Mouse (Mus musculus): ENCODE data around the gene Lmnb2.

The Lmnb2 gene

DNA sequence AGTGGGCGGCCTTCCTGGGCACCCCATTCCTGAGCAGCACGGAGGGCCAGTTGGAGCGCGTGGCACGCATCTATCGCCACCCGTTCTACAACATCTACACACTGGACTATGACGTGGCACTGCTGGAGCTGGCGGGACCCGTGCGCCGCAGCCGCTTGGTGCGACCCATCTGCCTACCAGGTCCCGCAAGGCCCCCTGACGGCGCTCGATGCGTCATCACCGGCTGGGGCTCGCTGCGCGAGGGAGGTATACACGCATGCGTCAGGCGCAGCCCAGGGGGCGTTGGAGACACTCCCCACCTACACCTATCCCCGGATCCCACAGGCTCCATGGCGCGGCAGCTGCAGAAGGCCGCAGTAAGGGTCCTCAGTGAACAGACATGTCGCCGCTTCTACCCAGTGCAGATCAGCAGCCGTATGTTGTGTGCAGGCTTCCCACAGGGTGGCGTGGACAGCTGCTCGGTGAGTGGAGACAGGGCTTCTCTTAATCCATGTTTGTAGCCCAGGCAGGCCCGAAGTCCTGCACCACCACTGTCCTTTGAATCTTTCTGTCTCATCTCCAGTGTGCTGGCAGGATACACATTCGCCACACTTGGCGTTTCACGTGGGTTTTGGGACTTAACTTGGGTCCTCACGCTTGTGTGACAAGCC lies 20.1 kb downstream of the Lmnb2 start:
- DNase-seq: no peak

DNA sequence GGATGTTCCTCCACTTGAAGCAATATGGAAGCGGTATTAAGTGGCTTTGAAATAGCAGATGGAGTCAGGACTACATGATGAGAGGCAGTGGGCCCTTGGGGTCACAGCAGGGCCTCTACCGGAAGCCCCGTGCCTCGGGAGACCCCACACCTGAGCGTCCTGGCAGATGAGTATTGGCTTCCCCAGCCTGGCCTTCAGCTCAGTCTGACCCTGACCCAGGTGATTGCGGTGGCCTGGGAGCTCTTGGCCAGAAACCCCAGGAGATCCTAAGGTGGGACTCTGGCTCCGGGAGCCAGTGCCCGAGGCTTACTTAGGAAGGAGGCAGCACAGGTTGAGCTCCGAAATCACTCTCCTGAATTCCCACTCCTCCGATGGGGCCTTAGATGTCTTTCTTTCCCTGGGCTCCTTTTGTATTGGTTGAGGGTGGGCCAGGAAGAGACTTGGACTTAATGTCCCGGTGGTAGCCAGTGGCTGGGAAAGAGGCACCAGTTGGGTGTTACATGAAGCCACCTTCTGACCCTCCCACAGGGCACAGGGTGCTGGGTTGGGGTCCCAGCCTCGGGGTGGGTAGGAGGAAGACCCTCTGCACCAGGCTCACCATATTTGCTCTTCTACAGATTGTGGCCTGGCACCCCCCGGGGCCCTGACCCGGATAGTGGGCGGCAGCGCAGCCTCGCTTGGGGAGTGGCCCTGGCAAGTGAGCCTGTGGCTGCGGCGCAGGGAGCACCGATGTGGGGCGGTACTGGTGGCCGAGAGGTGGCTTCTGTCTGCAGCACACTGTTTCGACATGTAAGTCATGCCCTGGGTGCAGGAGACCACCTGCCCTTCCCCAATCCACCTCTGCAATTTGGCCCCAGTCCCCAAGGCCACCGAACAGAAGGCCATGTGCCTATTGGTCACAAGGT lies 21.2 kb downstream of the Lmnb2 start:
- DNase-seq: no peak

DNA sequence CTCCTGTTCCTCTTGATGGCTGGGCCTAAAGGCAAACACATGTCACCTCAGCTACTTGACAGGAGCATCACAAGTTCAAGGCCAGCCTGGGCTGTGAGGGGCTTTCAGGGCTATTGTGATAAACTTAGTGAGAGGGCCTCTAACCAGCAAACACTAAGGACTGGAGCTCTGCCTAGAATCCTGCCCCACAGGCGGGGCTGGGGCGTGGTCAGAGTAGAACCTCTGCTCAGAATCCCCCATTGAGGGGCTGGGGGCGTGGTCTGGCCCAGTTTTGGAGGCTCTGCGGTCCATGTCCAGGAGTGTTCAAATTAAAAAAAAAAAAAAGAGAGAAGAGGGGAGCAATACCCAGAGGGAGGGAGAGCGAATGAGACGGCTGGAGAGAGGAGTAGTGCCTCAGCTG lies 22.3 kb downstream of the Lmnb2 start:
- no peak for DNase-seq

DNA sequence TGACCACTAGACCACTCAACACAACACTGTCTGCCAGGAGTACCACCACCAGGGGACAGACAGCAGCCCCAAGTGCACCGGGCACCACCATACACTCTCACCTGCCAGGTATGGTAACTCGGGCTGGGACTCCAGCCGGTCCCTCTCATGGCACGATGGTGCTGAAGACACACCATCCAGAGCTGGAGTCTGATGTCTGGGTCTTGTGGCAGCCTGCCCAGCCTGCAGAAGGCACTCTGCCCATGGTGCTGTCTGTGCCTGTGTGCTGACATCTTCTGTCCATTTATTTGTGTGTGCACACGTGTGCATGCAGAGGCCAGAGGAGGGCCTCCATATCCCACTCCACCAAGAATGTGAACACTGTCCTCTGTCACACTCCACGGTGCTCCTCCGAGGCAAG lies 22.9 kb downstream of the Lmnb2 start:
- no peak for DNase-seq

DNA sequence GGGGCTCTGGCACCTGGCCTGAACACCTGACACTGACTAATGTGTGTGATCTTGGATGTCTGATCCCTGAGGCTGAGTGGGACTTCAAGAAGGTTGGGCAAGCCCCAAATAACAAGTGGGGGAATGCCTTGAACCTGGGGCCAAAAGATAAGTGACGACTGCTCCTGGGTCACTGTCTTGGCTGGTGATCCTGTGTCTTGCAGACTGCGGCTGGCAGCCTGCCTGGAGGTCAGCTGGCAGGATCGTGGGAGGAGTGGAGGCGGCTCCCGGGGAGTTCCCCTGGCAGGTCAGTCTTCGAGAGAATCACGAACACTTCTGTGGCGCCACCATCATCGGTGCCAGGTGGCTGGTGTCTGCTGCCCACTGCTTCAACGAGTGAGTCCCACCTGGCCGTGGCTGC lies 30.9 kb downstream of the Lmnb2 start:
- DNase-seq: peak; percentile 53

DNA sequence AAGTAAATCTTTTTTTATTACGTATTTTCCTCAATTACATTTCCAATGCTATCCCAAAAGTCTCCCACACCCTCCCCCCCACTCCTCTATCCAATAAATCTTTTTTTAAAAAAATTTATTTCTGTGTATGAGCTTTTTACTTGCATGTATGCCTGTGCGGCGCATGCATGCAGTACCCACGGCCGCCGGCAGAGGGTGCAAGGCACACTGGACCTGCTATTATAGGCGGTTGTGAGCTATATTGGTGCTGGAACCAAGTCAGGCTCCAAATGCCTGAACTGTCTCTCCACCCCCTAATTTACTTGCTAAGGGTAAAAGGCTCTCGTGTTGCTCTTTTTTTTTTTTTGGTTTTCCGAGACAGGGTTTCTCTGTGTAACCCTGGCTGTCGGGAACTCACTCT lies 36.7 kb downstream of the Lmnb2 start:
- DNase-seq: peak; percentile 81

DNA sequence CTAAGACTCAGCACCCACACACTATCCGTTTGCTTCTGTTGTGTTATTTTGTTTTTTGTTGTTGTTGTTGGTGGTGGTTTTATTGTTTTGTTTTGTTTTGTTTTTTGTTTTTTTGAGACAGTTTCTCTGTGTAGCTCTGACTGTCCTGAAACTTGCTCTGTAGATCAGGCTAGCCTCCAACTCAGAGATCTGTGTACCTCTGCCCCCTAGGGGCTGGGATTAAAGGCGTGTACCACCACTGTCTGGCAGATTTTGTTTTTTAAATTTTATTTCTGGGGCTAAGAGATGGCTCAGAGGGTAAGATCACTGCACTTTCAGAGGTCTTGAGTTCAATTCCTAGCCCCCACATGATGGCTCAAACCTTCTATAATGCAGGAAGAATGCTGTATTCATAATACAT lies 37.1 kb downstream of the Lmnb2 start:
- DNase-seq: no peak

DNA sequence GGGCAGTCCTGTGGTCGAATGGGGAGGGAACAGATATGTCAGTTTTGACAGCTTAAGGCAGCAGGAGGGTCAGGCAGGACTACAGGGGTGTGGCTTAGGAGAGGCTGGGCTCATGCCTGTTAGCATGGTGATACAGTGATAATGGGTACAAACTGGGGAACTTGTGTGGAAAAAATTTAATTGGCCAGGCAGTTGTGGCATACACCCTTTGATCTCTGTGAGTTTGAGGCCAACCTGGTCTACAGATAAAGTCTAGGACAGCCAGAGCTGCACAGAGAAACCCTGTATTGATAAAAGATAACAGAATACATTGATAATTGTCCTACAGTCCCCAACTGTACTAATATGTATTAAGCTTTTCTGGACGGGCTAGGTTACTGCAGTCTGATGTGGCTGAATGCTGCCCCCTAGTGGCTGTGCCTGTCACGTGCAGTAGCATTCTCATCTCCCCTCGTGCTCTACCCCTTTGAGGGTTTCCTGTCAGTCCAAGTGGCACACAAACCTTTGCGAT lies 37.9 kb downstream of the Lmnb2 start:
- peak; percentile 71 for DNase-seq

DNA sequence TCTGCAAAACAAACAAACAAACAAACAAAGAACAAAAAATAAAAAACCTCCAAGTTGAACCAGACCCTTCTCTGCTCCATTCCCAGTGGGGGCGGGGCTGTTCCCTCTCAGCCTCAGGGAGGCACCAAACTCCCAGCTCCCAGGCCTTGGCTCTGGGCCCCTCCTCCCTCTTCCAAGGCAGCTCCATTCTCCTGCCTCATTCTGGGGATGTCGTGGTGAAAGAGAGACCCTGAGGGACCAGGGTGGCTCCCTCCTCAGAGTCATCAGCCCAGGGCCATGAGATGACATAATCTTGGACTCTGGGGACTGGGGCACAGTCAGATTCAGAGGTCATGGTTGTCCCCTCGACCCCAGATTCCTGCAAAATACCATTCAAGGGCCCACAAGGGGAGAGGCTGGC lies 41.5 kb downstream of the Lmnb2 start:
- DNase-seq: no peak

DNA sequence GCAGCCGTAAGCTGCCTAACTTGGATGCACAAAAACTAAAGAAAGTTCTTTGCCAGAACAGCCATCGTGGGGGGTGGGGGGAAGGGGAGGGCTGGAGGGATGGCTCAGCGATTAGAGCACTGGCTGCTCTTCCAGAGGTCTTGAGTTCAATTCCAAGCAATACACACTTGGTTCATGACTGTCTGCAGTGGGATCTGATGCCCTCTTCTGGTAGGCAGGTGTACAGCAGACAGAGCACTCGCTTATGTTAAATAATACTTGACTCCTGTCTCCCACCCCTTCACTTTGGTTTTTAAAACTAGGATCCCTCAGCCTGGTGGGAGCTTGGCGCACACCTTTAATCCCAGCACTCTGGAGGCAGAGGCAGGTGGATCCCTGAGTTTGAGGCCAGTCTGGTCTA lies 42.0 kb downstream of the Lmnb2 start:
- peak; percentile 67 for DNase-seq

DNA sequence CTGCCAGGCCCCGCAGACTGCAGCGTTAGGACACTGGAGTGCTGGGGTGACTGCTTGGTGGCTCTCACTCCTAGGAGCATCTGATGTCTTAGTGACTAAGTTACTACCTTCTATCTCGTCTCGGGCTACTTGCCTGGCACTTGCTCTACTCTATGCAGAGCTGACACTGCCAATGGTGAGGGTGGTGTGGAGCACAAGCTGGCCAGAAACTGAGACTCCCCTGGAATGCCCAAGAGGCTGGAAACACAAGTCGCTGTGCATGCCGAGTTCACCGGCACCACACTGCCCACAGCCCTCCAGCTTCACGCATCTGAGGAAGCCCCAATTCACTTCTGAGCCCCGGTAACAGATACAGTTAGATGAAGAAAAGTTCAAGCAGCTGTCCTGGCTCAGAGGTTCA lies 44.0 kb downstream of the Lmnb2 start:
- no peak for DNase-seq

DNA sequence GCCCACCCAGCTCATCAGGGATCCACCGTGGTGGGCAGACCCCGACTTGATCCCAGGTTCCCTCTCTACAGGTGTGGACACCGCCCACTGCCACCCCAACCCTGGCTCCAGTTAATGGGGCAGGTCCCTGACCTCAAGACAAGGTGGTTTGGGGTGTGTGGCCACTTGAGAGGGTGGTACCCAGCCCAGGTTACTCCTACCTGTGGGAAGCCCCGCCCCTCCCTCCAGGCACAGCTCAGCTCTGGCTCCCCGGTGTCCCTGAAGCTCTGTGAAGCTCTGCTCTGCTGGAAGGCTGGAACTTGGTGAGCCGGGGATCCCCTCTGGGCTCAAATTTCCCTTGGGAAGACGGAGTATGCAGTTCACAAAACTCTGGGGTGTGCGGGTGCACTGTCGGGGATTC lies 46.5 kb downstream of the Lmnb2 start, which contains the start of gene Tmprss9:
TSS of gene Tmprss9 (plus strand) at position 268 of the 400 bp plus-strand sequence.
- no peak for DNase-seq

DNA sequence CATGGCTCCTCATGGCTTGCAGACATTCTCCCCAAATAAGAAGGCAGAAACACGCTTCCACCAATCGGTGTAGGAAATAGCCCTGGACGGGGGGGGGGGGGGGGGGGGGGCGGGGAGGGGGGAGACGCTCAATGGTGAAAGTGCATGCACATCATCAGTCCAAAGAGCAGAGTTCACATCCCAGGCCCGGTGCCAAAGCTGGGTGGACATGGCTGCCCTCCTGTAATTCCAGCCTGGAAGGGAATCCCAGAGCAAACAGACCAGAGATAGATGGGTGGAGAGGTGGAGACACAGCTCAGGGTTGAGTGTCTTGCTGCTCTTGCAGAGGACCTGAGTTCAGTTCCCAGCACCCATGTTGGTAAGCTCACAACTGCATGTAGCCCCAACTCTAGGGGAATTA lies 47.1 kb downstream of the Lmnb2 start:
- no peak for DNase-seq

DNA sequence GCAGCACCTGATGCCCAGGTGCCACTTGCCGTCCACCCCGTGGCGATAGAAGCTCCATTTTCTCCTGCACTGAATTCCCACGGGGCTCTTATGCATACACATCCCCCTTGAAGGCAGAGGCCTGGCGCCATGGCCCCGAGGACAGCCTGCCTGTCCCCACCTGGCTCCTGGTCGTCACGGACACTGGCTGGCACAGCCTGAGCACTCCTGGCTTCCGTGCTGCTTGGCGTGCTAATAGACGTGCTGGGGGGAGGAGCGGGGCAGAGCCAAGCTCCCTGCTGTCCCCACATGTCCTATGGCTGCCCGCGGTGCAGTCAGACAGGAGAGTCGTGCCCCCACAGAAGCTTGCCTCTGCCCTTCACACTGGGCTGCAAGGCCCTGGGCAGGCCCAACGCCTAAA lies 53.6 kb downstream of the Lmnb2 start:
- no peak for DNase-seq

DNA sequence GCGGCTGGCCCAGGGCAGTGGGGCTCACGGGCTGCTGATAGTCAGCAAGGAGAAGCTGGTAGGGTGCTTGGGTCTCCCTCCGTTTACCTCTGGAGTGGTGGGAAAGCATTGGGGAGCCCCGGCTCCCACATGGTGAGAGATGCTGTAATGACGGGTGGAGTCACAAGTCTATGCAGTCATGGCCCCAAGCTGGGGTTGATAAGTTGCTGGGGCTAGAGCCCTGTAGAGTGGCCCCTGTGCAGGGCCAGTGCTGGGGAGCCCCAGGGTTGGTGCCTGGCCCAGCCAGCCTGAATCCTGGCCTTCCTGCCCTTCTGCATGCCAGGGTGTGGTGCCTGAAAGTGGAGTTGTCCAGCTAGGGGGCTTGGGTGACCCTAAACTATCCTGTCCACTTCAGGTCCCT lies 55.7 kb downstream of the Lmnb2 start:
- DNase-seq: no peak

DNA sequence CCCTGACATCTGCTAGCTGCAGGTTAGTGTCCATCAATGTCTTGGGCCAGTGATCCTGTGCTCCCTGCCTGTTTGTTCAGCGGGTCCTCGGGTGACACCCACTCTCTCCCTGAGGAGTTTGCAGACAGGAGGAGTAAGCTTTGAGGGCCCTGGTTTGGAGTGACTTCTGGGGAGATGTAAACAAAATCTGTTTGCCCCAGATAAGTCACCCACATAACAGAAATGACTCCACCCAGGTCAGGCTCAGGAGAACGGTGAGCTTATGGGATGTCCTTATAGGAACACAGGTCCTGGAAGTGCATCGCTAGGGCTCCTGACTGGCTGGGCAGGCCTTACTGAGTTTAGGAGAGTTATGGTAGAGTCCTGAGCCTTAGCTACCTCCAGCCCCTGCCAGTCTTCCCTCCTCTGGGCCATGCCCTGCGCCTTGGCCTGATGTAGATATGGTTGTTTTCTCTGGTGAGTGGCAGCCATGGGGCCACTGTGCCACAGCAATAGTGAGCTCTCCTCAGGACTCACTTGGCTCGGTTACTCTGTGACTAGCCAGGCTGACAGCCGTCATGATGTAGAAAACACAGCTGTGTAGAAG lies 59.6 kb downstream of the Lmnb2 start:
- no peak for DNase-seq

DNA sequence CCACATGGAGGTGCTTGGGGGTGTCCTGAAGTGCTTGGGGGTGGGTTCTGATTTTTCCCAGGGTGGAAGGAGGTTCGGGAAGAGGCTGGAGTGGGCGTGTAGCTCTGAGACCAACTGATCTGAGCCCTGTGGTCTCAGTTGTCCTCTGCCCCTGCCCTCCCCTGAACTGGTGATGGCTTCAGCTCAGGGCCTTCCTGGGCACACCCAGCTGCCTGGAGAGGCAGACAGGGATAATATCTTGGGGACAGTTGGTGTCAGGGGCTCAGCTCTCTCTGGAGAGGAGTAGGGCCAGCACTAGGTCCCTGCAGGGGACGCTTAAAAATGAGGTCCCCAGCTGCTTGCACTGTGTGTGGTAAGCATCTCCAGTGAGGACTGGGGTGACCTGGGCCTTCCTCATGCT lies 60.2 kb downstream of the Lmnb2 start:
- DNase-seq: no peak

DNA sequence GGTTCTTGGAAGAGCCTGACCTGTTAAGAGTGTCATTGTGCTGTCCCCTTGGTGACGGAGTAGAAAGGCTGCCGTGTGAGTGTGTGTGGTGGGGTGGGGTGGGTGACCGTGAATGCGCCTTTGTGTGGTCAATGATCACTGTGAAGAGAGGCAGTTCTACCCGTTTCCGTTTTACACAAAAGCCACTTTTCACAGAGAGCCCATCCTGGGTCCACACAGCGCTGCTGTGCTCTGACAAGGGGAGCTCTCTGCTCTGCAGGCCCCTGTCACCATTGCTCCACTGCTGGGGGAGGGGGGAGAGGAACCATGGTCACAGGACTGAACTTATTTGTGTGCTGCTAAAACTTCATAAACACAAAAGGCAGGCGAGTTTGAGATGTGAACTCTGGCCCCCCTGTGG lies 60.7 kb downstream of the Lmnb2 start:
- DNase-seq: no peak

DNA sequence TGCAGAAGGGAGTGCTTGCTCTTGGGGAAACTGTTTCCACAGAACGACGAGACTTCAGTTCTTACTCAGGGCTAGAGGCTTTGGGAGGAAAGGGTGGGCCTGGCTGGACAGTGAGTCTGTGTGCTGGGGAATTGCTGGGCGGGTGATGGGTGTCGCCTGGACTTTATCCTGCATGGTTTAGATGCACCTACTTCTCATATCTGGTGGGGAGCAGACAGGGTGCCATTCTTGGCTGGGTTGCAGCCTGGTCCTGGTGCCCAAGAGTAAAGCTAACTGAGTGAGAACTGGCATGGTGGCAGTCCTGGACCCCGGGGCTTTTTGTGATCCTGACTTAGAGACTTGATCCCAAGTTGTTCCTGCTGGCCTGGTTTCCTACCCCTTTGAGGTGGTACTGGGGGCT lies 61.1 kb downstream of the Lmnb2 start:
- no peak for DNase-seq

DNA sequence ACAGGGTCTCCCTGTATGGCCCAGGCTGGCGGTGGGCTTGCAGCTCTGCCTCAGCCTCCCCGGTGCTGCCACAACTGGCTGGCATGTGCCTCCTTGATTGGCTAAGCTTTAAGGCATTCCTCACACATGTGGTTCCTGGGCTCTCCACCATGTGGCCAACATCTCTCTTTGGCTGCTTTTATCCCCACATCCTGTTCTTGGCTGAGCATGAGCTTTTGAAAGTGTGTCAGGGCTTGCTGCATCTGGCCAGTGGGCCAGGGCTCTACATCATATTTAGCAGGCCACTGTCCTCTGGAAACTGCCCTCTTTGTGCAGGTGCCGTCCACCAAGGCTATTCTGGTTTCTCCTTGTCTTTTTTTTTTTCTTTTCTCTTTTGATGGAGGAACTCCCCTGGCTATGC lies 61.8 kb downstream of the Lmnb2 start:
- no peak for DNase-seq

DNA sequence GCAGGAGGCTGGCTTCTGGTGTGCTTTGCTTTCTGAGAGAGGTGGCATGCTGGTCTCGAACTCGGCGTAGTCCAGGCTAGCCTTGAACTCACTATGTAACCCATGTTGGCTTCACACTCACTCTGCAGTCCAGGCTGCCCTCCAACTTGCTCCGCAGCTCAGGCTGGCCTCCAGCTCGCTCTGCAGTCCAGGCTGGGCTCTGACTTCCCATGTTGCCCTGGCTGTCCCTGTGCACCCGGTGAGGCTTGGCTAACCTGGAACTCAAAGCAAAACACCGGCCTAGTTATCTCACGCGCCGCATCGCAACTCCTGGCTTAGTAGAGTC lies 62.3 kb downstream of the Lmnb2 start:
- DNase-seq: no peak

DNA sequence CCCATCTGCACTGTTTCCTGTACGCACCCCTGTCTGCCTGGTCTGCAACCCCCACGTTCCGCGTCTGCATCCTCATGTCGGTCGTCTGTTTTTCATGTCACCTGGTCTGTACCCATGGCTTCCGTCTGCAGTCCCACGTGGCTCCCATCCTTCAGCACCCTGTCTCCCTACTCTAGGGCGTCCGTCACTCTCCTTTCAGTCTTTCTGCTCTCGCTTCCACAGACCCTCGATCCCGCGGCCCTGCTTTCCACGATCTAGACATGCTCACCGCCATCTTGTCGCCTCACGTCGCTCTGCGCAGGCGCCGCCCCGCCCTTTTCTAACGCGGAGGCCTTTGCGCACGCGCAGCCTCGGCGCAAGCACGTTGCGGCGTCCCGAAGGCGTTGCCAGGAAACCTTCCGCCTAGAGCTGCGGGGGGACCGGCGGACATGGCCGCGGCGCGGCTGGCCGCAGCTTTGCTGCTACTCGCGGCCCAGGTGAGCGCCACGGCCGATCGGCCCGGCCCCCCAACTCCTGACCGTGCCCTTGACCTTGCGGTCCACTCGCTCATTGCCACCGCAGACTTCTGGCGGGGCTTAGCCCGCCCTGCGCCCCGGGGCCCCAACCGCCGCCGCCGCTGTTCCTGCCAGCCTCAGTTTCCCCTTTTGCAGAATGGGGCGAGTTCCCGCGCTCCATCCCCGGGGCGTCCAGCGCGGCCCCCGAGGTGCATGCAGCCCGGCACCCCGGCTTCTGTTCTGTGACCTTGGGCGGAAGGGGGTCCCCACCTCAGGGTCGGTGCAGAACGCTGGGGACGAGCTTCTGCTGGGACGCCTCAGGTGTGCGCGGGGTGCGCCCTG lies 62.9 kb downstream of the Lmnb2 start, which contains the start of the genes Lsm7 and Sppl2b:
TSS of gene Lsm7 (minus strand) at position 297 of the 836 bp plus-strand sequence.
TSS of gene Sppl2b (plus strand) at position 363 of the 836 bp plus-strand sequence.
- DNase-seq: peak; percentile 98
